Mouse (Mus musculus) heart, embryonic 16.5 days (tissue): ENCODE results near the gene Ache. TPM values are rescaled to one million over a fixed set of nuclear protein-coding genes. Genes with fewer than 3 reads are reported as not detected.
"Not testable (repeated sequence)": the region's sequence is repeated elsewhere in the genome, so short reads cannot be mapped to it uniquely, and the experiment has no call there.

Experiments used
- ATAC-seq: fragments of 200-750 bp; cut with Nextera tagmentation; replicated peaks from 2 replicates; pipeline ENCODE4 v1.8.0; 2017; ENCODE audit warnings: moderate number of reproducible peaks; ENCODE audit not compliant: insufficient read depth, low FRiP score; ENCODE audit errors: extremely low read depth
- H3K27ac ChIP-seq: fragments of 300-500 bp; sonication (generic); 2 replicates; pipeline ENCODE4 v1.5.1; 2014; ENCODE audit warnings: mild to moderate bottlenecking, low read length, control low read depth, moderate library complexity
- H3K27me3 ChIP-seq: fragments of 300-500 bp; sonication (generic); 2 replicates; pipeline ENCODE4 v1.6.1; 2014; ENCODE audit warnings: low read length, mixed read lengths; ENCODE audit not compliant: control insufficient read depth, insufficient read depth
- H3K36me3 ChIP-seq: fragments of 300-500 bp; sonication (generic); 2 replicates; pipeline ENCODE4 v1.6.1; 2014; ENCODE audit not compliant: control insufficient read depth, insufficient read depth
- H3K4me1 ChIP-seq: fragments of 300-500 bp; sonication (generic); 2 replicates; pipeline ENCODE4 v1.6.1; 2014; ENCODE audit warnings: low read length, mixed read lengths; ENCODE audit not compliant: control insufficient read depth, insufficient read depth
- H3K4me2 ChIP-seq: fragments of 300-500 bp; sonication (generic); 2 replicates; pipeline ENCODE4 v1.6.1; 2014; ENCODE audit warnings: low read depth, mild to moderate bottlenecking, control low read depth, low read length
- H3K4me3 ChIP-seq: fragments of 300-500 bp; sonication (generic); 2 replicates; pipeline ENCODE4 v1.5.1; 2014; ENCODE audit warnings: mild to moderate bottlenecking, control low read depth, low read length
- H3K9ac ChIP-seq: fragments of 300-500 bp; sonication (generic); 2 replicates; pipeline ENCODE4 v1.6.1; 2014; ENCODE audit warnings: low read length, control low read depth
- H3K9me3 ChIP-seq: fragments of 300-500 bp; sonication (generic); replicated peaks from 2 replicates; pipeline ENCODE4 v1.6.1; 2016; ENCODE audit warnings: low read length; ENCODE audit not compliant: control insufficient read depth
- WGBS: fragments of 180-500 bp; shearing (Covaris S2); extraction: QIAGEN DNeasy Blood & Tissue Kit; methylation state at CpG from one replicate; pipeline ENCODE4 v1.1.7; 2014; 5-methylcytosine and 5-hydroxymethylcytosine counted together
- polyA plus RNA-seq: library from polyadenylated mRNA; unstranded; fragments of >200 nt; fragmentation: Nextera tagmentation; extraction: Ambion mirVana; gene quantifications from 2 replicates; pipeline ENCODE4 v1.2.1, GENCODE M21; 2015

Ache gene
- 10.6 and 16.7 TPM in 2 replicates for polyA plus RNA-seq

GRCm38 (mm10) chr5:137287032-137287952, at the start of gene Ache:
TSS of gene Ache (plus strand) at chr5:137287519.
- Histone ChIP-seq H3K4me3 (peak within 1 kb of the TSS; percentile 55), H3K9me3 (no peaks in the 10 kb centered on the region), H3K4me2 (peak within 1 kb of the TSS; percentile 80), H3K4me1 (peaks cover 24% of the 10 kb centered on the region), H3K9ac (peak within 1 kb of the TSS; percentile 64), H3K27ac (peak within 1 kb of the TSS; percentile 45; the same call in 1 of the 2 replicates), H3K36me3 (no peaks in the 10 kb centered on the region), H3K27me3 (peaks cover 32% of the 10 kb centered on the region)
- ATAC-seq: 0 out of 2 replicates have a peak, but pooled peaks have one; percentile 1
- WGBS: 1% methylated on average over 40 of the region's 40 CpGs

DNA sequence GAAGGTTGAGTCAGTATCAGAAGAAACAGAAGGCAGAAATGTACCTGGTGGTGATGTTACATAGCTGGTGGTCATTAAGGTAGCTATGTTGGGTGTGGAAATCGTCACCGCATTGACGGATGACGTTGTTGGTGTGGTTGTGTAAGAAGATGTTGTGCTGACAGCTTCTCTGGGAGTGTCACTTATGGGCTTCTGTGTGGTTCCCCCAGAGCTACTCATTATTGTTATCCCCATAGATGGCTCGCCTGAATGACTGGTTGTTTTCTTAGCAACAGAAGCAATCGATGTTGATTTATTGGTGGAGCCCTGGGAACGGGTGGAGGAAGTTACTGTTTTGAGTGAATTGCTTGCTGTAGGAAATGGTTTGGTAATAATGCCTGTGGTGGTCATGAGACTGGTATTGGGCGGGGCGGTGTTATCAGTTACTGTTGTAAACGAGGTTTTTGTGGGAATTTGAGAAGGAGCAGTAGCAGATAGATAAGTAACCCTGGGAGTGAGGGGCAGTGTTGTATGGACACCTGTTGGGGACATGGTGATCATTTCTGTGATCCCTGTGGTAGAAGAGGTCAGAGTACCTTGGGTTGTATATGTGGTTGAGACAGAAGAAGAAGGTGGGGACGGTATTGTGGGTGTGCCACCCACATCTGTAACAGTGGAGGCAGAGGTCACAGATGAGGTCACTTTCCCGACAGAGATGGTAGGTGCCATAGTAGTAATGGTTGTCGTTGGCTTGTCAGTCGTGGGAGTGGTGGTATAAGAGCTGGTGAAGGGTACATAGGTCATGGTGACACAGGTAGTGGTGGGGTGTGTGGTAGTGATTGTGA, 23.2 kb upstream of the Ache start:
- Histone ChIP-seq H3K36me3 (no peaks in the 10 kb centered on the region), H3K4me2 (no peak overlapping the region), H3K27me3 (0 out of 2 replicates have a peak, but pooled peaks cover 3% of the 10 kb centered on the region), H3K27ac (no peak overlapping the region), H3K4me1 (no peaks in the 10 kb centered on the region), H3K9ac (no peak overlapping the region), H3K9me3 (no peaks in the 10 kb centered on the region), H3K4me3 (no peak overlapping the region)
- WGBS: 70% methylated on average over 14 of the region's 14 CpGs
- no peak for ATAC-seq

- no peak overlapping the region for H3K4me3 ChIP-seq
- H3K27me3 ChIP-seq: 0 out of 2 replicates have a peak, but pooled peaks cover 3% of the 10 kb centered on the region
- no peak overlapping the region for H3K27ac ChIP-seq
- no peaks in the 10 kb centered on the region for H3K9me3 ChIP-seq
- ATAC-seq: no peak
- no peaks in the 10 kb centered on the region for H3K36me3 ChIP-seq
- whole genome bisulfite sequencing: 86% methylated on average over 11 of the region's 11 CpGs
- no peak overlapping the region for H3K9ac ChIP-seq
- H3K4me2 ChIP-seq: no peak overlapping the region
- H3K4me1 ChIP-seq: no peaks in the 10 kb centered on the region
Measured at GRCm38 (mm10) chr5:137264787-137265186, 22.5 kb upstream of the Ache start.

DNA sequence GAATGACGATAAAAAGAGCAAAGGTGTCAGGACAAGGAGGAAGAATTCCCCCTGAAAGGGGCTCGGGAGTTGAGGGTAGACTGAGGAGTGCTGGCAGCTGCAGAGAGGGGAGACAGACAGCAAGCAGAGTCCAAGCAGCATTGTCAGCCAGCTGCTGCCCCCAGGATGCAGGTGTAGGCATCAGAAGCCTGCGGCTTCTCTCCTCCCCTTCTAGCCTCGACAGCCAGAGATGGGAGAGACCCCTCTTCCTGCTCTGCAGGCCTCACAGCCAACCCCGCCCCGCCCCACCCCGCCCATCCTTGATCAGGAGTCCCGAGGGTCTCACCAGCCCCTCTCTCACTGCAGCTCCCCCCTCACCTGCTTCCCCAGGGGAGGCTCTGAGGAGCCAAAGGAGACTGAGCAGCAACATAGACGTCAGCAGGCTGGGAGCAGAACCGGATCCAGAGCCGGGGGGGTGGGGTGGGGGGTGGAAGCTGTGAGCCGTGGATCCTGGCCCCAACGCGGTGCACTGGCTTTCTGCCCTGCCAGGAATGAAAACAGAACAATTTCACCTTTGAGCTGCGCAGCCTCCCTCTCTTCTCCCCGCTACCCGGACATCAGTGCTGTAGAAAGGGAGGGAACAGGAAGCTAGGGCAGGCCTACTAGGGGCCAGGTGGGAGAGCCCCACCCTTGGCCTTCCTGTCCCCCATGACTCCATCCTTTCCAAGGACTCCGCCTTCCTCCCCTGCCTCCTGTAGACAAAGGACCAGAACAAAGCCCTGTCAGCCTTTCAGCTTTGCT, 19.0 kb upstream of the Ache start:
- ATAC-seq: peak; percentile 67
- H3K27me3 ChIP-seq: 0 out of 2 replicates have a peak, but pooled peaks cover 3% of the 10 kb centered on the region
- H3K4me3 ChIP-seq: no peak overlapping the region
- H3K9me3 ChIP-seq: peaks cover 5% of the 10 kb centered on the region; the same call in 1 of the 2 replicates
- WGBS: 22% methylated on average over 18 of the region's 18 CpGs
- H3K36me3 ChIP-seq: no peaks in the 10 kb centered on the region
- no peak overlapping the region for H3K9ac ChIP-seq
- peak overlapping the region; percentile 31 for H3K4me2 ChIP-seq
- no peaks in the 10 kb centered on the region for H3K4me1 ChIP-seq
- no peak overlapping the region for H3K27ac ChIP-seq

GRCm38 (mm10) chr5:137277360-137278342, 9.7 kb upstream of the Ache start:
- Histone ChIP-seq H3K9me3 (peaks cover 4% of the 10 kb centered on the region; the same call in 1 of the 2 replicates), H3K36me3 (no peaks in the 10 kb centered on the region), H3K27me3 (0 out of 2 replicates have a peak, but pooled peaks cover 3% of the 10 kb centered on the region), H3K9ac (no peak overlapping the region), H3K4me3 (no peak overlapping the region), H3K4me2 (no peak overlapping the region), H3K27ac (no peak overlapping the region), H3K4me1 (no peaks in the 10 kb centered on the region)
- WGBS: 55% methylated on average over 18 of the region's 18 CpGs
- no peak for ATAC-seq

DNA sequence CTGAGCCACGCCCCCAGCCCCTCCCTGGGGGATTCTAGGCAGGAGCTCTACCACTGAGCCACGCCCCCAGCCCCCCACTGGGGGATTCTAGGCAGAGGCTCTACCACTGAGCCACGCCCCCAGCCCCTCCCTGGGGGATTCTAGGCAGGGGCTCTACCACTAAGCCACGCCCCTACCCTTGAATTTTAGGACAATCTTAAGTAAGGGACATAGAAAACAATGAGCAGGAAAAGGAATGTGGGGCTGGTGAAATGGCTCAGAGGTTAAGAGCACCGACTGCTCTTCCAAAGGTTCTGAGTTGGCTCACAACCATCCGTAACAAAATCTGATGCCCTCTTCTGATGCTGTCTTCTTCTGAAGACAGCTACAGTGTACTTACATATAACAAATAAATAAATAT, 2.9 kb upstream of the Ache start:
- not testable (repeated sequence) for H3K9ac ChIP-seq, H3K9me3 ChIP-seq, H3K4me2 ChIP-seq, ATAC-seq, H3K4me3 ChIP-seq, H3K27ac ChIP-seq, H3K36me3 ChIP-seq
- Histone ChIP-seq H3K4me1 (peaks cover 22% of the 10 kb centered on the region), H3K27me3 (peaks cover 17% of the 10 kb centered on the region)
- WGBS: 76% methylated on average over 5 of the region's 6 CpGs

GRCm38 (mm10) chr5:137285045-137285444, 2.3 kb upstream of the Ache start:
- peaks cover 24% of the 10 kb centered on the region for H3K4me1 ChIP-seq
- no peak for ATAC-seq
- no peak overlapping the region for H3K9ac ChIP-seq
- no peaks in the 10 kb centered on the region for H3K9me3 ChIP-seq
- H3K36me3 ChIP-seq: no peaks in the 10 kb centered on the region
- H3K27ac ChIP-seq: no peak overlapping the region
- peaks cover 22% of the 10 kb centered on the region for H3K27me3 ChIP-seq
- H3K4me2 ChIP-seq: no peak overlapping the region
- H3K4me3 ChIP-seq: no peak overlapping the region
- 55% methylated on average over 5 of the region's 5 CpGs for WGBS
